Comparison of ENCODE assay signal across 19 mouse cellular contexts in the genomic region with DNA sequence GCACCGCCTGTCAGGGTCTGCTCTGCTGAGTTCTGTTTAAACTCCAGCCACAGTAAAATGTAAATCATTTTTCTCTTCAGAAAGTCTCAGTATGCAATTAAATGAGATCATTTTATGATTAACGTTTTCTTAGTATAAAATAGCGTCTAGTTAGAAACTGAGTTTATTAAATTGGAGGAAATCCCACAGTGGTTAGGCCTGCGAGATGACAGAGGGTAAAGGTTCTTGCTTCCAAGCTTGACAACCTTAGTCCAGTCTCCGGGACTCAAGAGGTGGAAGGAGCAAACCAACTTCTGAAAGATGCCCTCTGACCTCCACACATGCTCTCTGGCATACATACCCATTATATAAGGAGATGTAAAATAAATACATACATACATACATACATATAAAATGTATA.
"Had no signal": no experiment of that assay in that cellular context is flagged by ENCODE, and none has a peak within 500 bp of the region (broad histone marks: within the 10 kb centered on the region; RNA-seq: fewer than 3 reads in every experiment).

No protein-coding gene starts in this region.

- H3K4me2 ChIP-seq: lung, embryonic 14.5 days; midbrain, embryonic 12.5 days; neural tube, embryonic 13.5 days; neural tube, embryonic 15.5 days had no signal

- H3K9me3 ChIP-seq: midbrain, embryonic 10.5 days; midbrain, embryonic 12.5 days; neural tube, embryonic 13.5 days; neural tube, embryonic 15.5 days had no signal

- ATAC-seq: midbrain, embryonic 16.5 days had no signal

- H3K9ac ChIP-seq: lung, embryonic 14.5 days; midbrain, embryonic 12.5 days; neural tube, embryonic 13.5 days; neural tube, embryonic 15.5 days had no signal

- H3K27me3 ChIP-seq: midbrain, embryonic 12.5 days; neural tube, embryonic 13.5 days; neural tube, embryonic 15.5 days had no signal

- H3K4me1 ChIP-seq: midbrain, embryonic 10.5 days; midbrain, embryonic 12.5 days; neural tube, embryonic 13.5 days; neural tube, embryonic 15.5 days had no signal

- DNase-seq: lung, adult 18-20 months; lung, embryonic 14.5 days; lung, postnatal 10 days; lung, postnatal 4 days; midbrain, embryonic 14.5 days; retina, postnatal 1 day; right cerebral cortex, adult 18-20 months; right cerebral cortex, postnatal 25 days; right cerebral cortex, postnatal 4 days; spleen, adult 18-20 months; thymus, adult 18-20 months; thymus, postnatal 14 days; thymus, postnatal 36 days had no signal

- H3K27ac ChIP-seq: midbrain, embryonic 10.5 days; midbrain, embryonic 12.5 days; neural tube, embryonic 13.5 days; neural tube, embryonic 15.5 days had no signal

- H3K4me3 ChIP-seq: midbrain, embryonic 10.5 days; midbrain, embryonic 12.5 days; myocyte; neural tube, embryonic 13.5 days; neural tube, embryonic 15.5 days had no signal
